Mouse (Mus musculus): ENCODE measurements around the gene Mmp11. TPM values are rescaled to one million over a fixed set of nuclear protein-coding genes. Genes with fewer than 3 reads are reported as not detected.

Mmp11 gene
- polyA plus RNA-seq, 1 experiment from 2014 or later: 25.1 TPM

DNA sequence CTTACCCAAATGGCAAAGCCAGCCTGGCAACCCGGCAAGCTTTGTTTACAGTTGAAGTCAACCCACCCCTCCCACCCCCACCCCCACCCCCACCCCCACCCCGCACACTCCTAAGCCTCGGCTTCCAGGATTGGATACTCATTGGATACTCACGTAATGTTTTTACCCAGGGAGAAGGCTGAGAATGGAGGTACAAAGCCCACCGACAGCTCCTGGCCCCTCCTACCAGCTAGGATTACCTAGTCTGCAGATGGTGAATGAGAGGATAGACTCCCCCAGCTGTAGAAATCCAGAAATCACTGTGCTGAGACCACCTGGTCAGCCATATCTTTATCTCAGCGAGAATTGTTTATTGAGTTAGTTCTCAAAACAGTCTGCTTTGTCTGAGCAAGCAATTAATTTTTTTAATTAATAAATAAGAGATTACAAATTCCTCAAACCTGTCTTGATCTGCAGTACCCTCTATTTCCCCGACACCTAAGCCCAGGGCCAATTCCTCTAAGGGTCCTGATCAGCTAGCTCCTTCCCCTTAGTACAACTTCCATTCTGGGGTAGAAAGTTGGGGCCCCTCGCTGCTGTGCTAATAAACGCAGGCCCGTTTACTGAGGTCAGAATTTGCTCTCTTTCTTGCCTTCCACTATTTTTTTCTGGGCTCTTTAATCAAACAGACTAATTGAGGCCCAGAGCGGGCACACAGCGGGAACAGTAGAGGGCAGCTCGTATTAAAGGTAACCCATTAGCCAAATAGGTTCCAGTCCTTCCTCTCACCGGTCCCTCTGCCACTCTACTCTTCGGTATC, 53.7 kb downstream of the Mmp11 start:
- peak overlapping the region; percentile 21; the same call in 1 of the 2 replicates for H3K4me2 ChIP-seq (ENCODE audit: low read length)

DNA sequence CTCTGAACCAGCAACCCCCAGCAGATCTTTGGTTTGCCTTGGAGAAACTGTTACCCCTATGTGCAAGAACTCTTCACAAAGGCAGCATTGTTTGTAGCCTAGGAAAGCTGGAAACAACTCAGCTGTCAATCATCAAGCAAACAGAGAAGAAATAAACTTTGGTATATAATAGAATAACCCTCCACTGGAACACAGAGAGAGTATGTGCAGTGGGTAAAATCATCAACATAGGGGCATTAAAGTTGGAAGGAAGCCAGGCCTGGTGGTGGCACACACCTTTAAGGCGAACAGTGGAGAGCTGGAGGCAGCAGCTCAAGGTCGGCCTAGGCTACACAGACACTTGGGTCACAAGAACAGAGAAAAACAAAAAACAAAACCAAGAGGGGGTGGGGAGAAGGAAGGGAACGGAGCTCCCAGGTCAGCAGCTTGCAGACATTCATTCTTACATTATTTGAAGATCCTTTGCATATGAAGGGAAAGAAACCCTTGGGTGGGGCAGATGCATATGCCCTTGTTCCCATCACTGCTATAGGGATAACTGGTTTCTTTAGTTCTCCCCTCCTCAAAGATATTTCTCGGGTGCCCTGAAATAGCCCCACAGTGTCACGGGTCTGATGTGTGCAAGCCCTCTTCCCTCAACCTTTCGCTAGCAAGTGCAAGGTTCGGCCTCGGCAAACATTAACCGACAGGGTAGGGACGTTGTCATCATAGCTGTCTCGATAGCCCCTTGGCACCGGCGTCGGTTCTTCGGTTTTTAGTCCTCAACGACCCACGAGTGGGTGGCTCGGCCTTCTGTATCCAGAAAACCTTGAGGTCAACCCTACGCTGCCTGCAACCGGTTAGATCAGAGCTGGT, 54.5 kb downstream of the Mmp11 start:
- Histone ChIP-seq H3K9ac (ENCODE audit: low read length) (no peak overlapping the region), H3K4me2 (ENCODE audit: low read length) (peak overlapping the region; percentile 9; the same call in 1 of the 2 replicates), H3K4me1 (ENCODE audit: control insufficient read depth, insufficient read depth, low read length) (peaks cover 12% of the 10 kb centered on the region), H3K27me3 (replicated peaks; ENCODE audit: control insufficient read depth, insufficient read depth, low read length) (no peaks in the 10 kb centered on the region), H3K27ac (ENCODE audit: low read depth, low read length) (peak overlapping the region; percentile 59; the same call in 1 of the 2 replicates), H3K4me3 (ENCODE audit: low read depth, low read length) (no peak overlapping the region), H3K9me3 (replicated peaks; ENCODE audit: control insufficient read depth, low read length) (no peaks in the 10 kb centered on the region), H3K36me3 (ENCODE audit: control insufficient read depth, insufficient read depth, low read length) (no peaks in the 10 kb centered on the region)
- ATAC-seq: peak; percentile 21
- 10% methylated on average over 20 of the region's 20 CpGs for WGBS
- DNase-seq (ENCODE audit: low spot score): peak; percentile 59

More for the DNA sequence above, 53.7 kb downstream of the Mmp11 start:
- Histone ChIP-seq H3K9me3 (replicated peaks; ENCODE audit: control insufficient read depth, low read length) (no peaks in the 10 kb centered on the region), H3K27me3 (replicated peaks; ENCODE audit: control insufficient read depth, insufficient read depth, low read length) (no peaks in the 10 kb centered on the region), H3K27ac (ENCODE audit: low read depth, low read length) (peak overlapping the region; percentile 59; the same call in 1 of the 2 replicates), H3K4me3 (ENCODE audit: low read depth, low read length) (no peak overlapping the region), H3K9ac (ENCODE audit: low read length) (0 out of 2 replicates have a peak overlapping the region, but pooled peaks have one; percentile 21), H3K36me3 (ENCODE audit: control insufficient read depth, insufficient read depth, low read length) (no peaks in the 10 kb centered on the region), H3K4me1 (ENCODE audit: control insufficient read depth, insufficient read depth, low read length) (peaks cover 12% of the 10 kb centered on the region)
- 4% methylated on average over 15 of the region's 15 CpGs for WGBS
- DNase-seq (ENCODE audit: low spot score) (peak; percentile 38), ATAC-seq (peak; percentile 54)

- H3K27me3 ChIP-seq (replicated peaks; ENCODE audit: control insufficient read depth, insufficient read depth, low read length): no peaks in the 10 kb centered on the region
- H3K9me3 ChIP-seq (replicated peaks; ENCODE audit: control insufficient read depth, low read length): no peaks in the 10 kb centered on the region
- DNase-seq (ENCODE audit: low spot score) (peak; percentile 44), ATAC-seq (no peak)
- 31% methylated on average over 6 of the region's 6 CpGs for WGBS
- H3K4me2 ChIP-seq (ENCODE audit: low read length): no peak overlapping the region
- H3K36me3 ChIP-seq (ENCODE audit: control insufficient read depth, insufficient read depth, low read length): no peaks in the 10 kb centered on the region
- peaks cover 12% of the 10 kb centered on the region for H3K4me1 ChIP-seq (ENCODE audit: control insufficient read depth, insufficient read depth, low read length)
- peak overlapping the region; percentile 59; the same call in 1 of the 2 replicates for H3K27ac ChIP-seq (ENCODE audit: low read depth, low read length)
- no peak overlapping the region for H3K9ac ChIP-seq (ENCODE audit: low read length)
- H3K4me3 ChIP-seq (ENCODE audit: low read depth, low read length): no peak overlapping the region
These were observed 55.3 kb downstream of the Mmp11 start for GRCm38 (mm10) chr10:75880771-75881577.

- no peak overlapping the region for H3K4me3 ChIP-seq (ENCODE audit: low read depth, low read length)
- ATAC-seq: no peak
- H3K36me3 ChIP-seq (ENCODE audit: control insufficient read depth, insufficient read depth, low read length): no peaks in the 10 kb centered on the region
- DNase-seq (ENCODE audit: low spot score): no peak
- peaks cover 12% of the 10 kb centered on the region for H3K4me1 ChIP-seq (ENCODE audit: control insufficient read depth, insufficient read depth, low read length)
- no peaks in the 10 kb centered on the region for H3K27me3 ChIP-seq (replicated peaks; ENCODE audit: control insufficient read depth, insufficient read depth, low read length)
- no peak overlapping the region for H3K4me2 ChIP-seq (ENCODE audit: low read length)
- no peaks in the 10 kb centered on the region for H3K9me3 ChIP-seq (replicated peaks; ENCODE audit: control insufficient read depth, low read length)
- peak overlapping the region; percentile 59; the same call in 1 of the 2 replicates for H3K27ac ChIP-seq (ENCODE audit: low read depth, low read length)
- H3K9ac ChIP-seq (ENCODE audit: low read length): no peak overlapping the region
- 92% methylated on average over 10 of the region's 10 CpGs for WGBS
These were observed 55.9 kb downstream of the Mmp11 start for GRCm38 (mm10) chr10:75880351-75880750.

DNA sequence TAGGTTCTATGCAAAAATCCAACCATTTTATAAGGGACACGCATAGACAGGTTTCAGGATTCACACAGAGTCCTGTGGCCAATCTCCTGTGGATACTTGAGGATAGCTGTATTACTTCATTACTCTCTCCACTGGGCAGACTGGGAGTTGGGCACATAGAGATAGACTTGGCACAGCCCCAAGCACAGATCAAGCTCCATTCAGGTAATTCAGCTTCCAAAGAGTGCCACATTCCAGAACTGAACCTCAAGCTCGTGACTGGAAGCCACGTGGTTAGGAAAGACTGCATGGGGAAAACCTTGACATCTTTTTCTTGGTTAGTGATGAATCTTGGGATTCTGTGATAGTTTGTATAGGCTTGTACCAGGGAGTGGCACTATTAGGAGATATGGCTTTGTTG, 57.5 kb downstream of the Mmp11 start:
- Histone ChIP-seq H3K9me3 (replicated peaks; ENCODE audit: control insufficient read depth, low read length) (no peaks in the 10 kb centered on the region), H3K27ac (ENCODE audit: low read depth, low read length) (no peak overlapping the region), H3K36me3 (ENCODE audit: control insufficient read depth, insufficient read depth, low read length) (no peaks in the 10 kb centered on the region), H3K9ac (ENCODE audit: low read length) (no peak overlapping the region), H3K4me2 (ENCODE audit: low read length) (no peak overlapping the region), H3K4me3 (ENCODE audit: low read depth, low read length) (no peak overlapping the region), H3K4me1 (ENCODE audit: control insufficient read depth, insufficient read depth, low read length) (peaks cover 14% of the 10 kb centered on the region), H3K27me3 (replicated peaks; ENCODE audit: control insufficient read depth, insufficient read depth, low read length) (no peaks in the 10 kb centered on the region)
- ATAC-seq (no peak), DNase-seq (ENCODE audit: low spot score) (no peak)
- 76% methylated on average over 3 of the region's 3 CpGs for WGBS

DNA sequence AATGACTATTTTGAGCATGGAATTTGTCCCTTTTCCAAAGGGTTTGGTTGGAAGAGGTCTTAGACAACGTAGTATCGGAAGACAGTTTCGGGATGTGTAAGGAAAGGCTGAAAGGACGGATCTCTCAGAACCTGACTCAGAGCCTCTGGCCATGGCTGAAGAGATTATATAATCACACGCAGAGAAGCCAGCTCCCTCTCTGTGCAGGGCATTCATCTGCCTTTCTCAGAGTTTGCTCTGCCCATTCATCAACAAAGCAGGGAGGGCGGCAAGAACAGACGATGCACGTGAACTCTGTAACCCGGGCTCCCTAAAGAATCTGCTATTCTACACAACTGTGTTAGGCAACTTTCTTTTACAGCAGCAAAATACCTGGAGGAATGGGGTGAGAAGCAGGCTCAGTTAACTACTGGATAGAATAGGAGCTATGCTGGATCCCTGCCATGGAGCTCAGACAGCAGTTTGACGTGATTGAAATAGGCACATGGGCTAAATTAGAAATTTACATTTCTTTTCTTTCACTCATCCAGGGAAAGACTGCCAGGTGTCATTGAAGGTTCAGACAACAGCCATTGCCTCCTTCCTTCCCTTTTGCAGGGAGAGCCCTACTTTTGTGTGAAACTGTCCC, 62.6 kb downstream of the Mmp11 start:
- Histone ChIP-seq H3K27me3 (replicated peaks; ENCODE audit: control insufficient read depth, insufficient read depth, low read length) (no peaks in the 10 kb centered on the region), H3K4me3 (ENCODE audit: low read depth, low read length) (peak overlapping the region; percentile 28; the same call in 1 of the 2 replicates), H3K36me3 (ENCODE audit: control insufficient read depth, insufficient read depth, low read length) (no peaks in the 10 kb centered on the region), H3K4me1 (ENCODE audit: control insufficient read depth, insufficient read depth, low read length) (peaks cover 14% of the 10 kb centered on the region), H3K9ac (ENCODE audit: low read length) (peak overlapping the region; percentile 61), H3K4me2 (ENCODE audit: low read length) (peak overlapping the region; percentile 63), H3K27ac (ENCODE audit: low read depth, low read length) (peak overlapping the region; percentile 85; the same call in 1 of the 2 replicates), H3K9me3 (replicated peaks; ENCODE audit: control insufficient read depth, low read length) (no peaks in the 10 kb centered on the region)
- ATAC-seq (no peak), DNase-seq (ENCODE audit: low spot score) (peak; percentile 66)
- WGBS: 6% methylated on average over 10 of the region's 10 CpGs
